Mouse (Mus musculus) midbrain, embryonic 11.5 days (tissue): ENCODE data around the gene Hmgb1. TPM values are rescaled to one million over a fixed set of nuclear protein-coding genes. Genes with fewer than 3 reads are reported as not detected.

ENCODE experiments used
- ATAC-seq: fragments of 200-750 bp; cut with Nextera tagmentation; 2 replicates; pipeline ENCODE4 v1.8.0; 2017; ENCODE audit warnings: moderate TSS enrichment, moderate library complexity; ENCODE audit not compliant: low FRiP score
- DNase-seq: peaks from one replicate; pipeline ENCODE4 v3.0.0; 2015; ENCODE audit warnings: low spot score; ENCODE audit errors: missing footprints
- H3K27ac ChIP-seq: fragments of 300-500 bp; sonication (generic); 2 replicates; pipeline ENCODE4 v1.5.1; 2014; ENCODE audit warnings: low read depth, low read length
- H3K27me3 ChIP-seq: fragments of 300-500 bp; sonication (generic); 2 replicates; pipeline ENCODE4 v1.6.1; 2014; ENCODE audit warnings: mild to moderate bottlenecking, low read length, moderate library complexity, mixed read lengths; ENCODE audit not compliant: control insufficient read depth, insufficient read depth
- H3K36me3 ChIP-seq: fragments of 300-500 bp; sonication (generic); 2 replicates; pipeline ENCODE4 v1.6.1; 2014; ENCODE audit warnings: mild to moderate bottlenecking, low read length, moderate library complexity, mixed read lengths; ENCODE audit not compliant: control insufficient read depth, insufficient read depth
- H3K4me1 ChIP-seq: fragments of 300-500 bp; sonication (generic); 2 replicates; pipeline ENCODE4 v1.6.1; 2014; ENCODE audit warnings: low read length; ENCODE audit not compliant: control insufficient read depth, insufficient read depth
- H3K4me2 ChIP-seq: fragments of 300-500 bp; sonication (generic); 2 replicates; pipeline ENCODE4 v1.6.1; 2014; ENCODE audit warnings: mild to moderate bottlenecking, moderate library complexity
- H3K4me3 ChIP-seq: fragments of 300-500 bp; sonication (generic); 2 replicates; pipeline ENCODE4 v1.5.1; 2014; ENCODE audit warnings: low read depth, low read length
- H3K9ac ChIP-seq: fragments of 300-500 bp; sonication (generic); 2 replicates; pipeline ENCODE4 v1.6.1; 2014; ENCODE audit warnings: low read length
- H3K9me3 ChIP-seq: fragments of 300-500 bp; sonication (generic); 2 replicates; pipeline ENCODE4 v1.6.1; 2016; ENCODE audit warnings: low read length; ENCODE audit not compliant: control insufficient read depth
- whole genome bisulfite sequencing: fragments of 180-500 bp; shearing (Covaris S2); extraction: QIAGEN DNeasy Blood & Tissue Kit; methylation state at CpG from one replicate; pipeline ENCODE4 v1.1.7; 2014; 5-methylcytosine and 5-hydroxymethylcytosine counted together
- polyA plus RNA-seq: library from polyadenylated mRNA; unstranded; fragments of >200 nt; fragmentation: Nextera tagmentation; extraction: Ambion mirVana; gene quantifications from 2 replicates; pipeline ENCODE4 v1.2.1, GENCODE M21; 2014

The Hmgb1 gene
- polyA plus RNA-seq, 1 experiment from 2014 or later, result 1,979 TPM

GRCm38 (mm10) chr5:149212806-149213205 is 28.5 kb upstream of the Hmgb1 start:
- Histone ChIP-seq H3K27ac (no peak overlapping the region), H3K9ac (no peak overlapping the region), H3K27me3 (no peaks in the 10 kb centered on the region), H3K36me3 (peaks cover 24% of the 10 kb centered on the region), H3K4me3 (no peak overlapping the region), H3K4me1 (peaks cover 14% of the 10 kb centered on the region), H3K9me3 (no peaks in the 10 kb centered on the region), H3K4me2 (no peak overlapping the region)
- peak; percentile 45 for DNase-seq
- ATAC-seq, result no peak
- WGBS, result 81% methylated on average over 4 of the region's 4 CpGs

GRCm38 (mm10) chr5:149211041-149211440 is 26.8 kb upstream of the Hmgb1 start:
- H3K27me3 ChIP-seq, result no peaks in the 10 kb centered on the region
- no peak overlapping the region for H3K27ac ChIP-seq
- H3K36me3 ChIP-seq, result peaks cover 24% of the 10 kb centered on the region
- no peaks in the 10 kb centered on the region for H3K9me3 ChIP-seq
- peaks cover 19% of the 10 kb centered on the region for H3K4me1 ChIP-seq
- H3K4me3 ChIP-seq, result no peak overlapping the region
- 73% methylated on average over 4 of the region's 4 CpGs for WGBS
- H3K4me2 ChIP-seq, result no peak overlapping the region
- ATAC-seq (no peak), DNase-seq (no peak)
- H3K9ac ChIP-seq, result no peak overlapping the region

DNA sequence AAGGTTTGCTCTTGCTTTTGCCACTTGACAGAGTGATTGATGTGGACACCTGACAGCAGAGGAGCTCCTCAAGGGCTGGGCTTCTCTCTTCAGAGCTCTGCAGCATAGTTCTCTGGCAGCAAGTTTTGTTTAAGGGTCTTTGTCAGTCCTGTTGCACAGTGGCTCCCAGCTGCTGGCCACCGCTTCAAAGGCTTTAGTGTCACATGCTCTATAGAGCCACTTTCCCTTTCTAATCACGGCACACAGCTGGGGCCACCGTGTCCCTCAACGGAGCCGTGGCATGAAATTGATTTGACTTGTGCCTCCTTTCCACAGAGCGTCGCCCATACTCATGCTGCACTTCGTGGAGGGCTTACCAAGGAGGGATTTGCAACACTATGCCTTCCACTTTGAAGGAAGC is 25.0 kb upstream of the Hmgb1 start:
- ATAC-seq (peak; percentile 96), DNase-seq (peak; percentile 97)
- peak overlapping the region; percentile 58 for H3K27ac ChIP-seq

DNA sequence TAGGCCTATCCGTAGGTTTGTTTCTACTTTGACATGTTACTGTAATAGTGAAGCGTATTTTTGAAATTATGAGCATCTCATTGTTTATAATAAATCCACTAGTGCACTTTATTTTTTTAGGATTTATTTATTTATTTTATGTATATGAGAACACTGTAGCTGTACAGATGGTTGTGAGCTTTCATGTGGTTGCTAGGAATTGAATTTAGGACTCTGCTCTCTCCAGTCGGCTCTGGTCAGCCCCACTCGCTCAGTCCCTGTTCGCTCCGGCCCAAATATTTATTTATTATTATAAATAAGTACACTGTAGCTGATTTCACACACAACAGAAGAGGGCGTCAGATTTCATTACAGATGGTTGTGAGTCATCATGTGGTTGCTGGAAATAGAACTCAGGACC is 24.5 kb upstream of the Hmgb1 start:
- no peak overlapping the region for H3K4me2 ChIP-seq
- no peak overlapping the region for H3K9ac ChIP-seq
- WGBS, result 68% methylated on average over 7 of the region's 7 CpGs
- H3K36me3 ChIP-seq, result peaks cover 26% of the 10 kb centered on the region
- no peak for DNase-seq
- H3K27me3 ChIP-seq, result no peaks in the 10 kb centered on the region
- H3K4me1 ChIP-seq, result peaks cover 19% of the 10 kb centered on the region
- peak overlapping the region; percentile 58 for H3K27ac ChIP-seq
- ATAC-seq, result peak; percentile 22; the same call in 1 of the 2 replicates
- H3K9me3 ChIP-seq, result no peaks in the 10 kb centered on the region
- H3K4me3 ChIP-seq, result no peak overlapping the region

More for the DNA sequence above, 25.0 kb upstream of the Hmgb1 start:
- Histone ChIP-seq H3K36me3 (peaks cover 23% of the 10 kb centered on the region), H3K9me3 (no peaks in the 10 kb centered on the region), H3K4me2 (no peak overlapping the region), H3K9ac (no peak overlapping the region), H3K27me3 (no peaks in the 10 kb centered on the region), H3K4me1 (peaks cover 19% of the 10 kb centered on the region), H3K4me3 (no peak overlapping the region)
- 22% methylated on average over 8 of the region's 8 CpGs for WGBS

- no peak for ATAC-seq
- WGBS, result 71% methylated on average over 6 of the region's 6 CpGs
Observed at GRCm38 (mm10) chr5:149207661-149208060, 23.4 kb upstream of the Hmgb1 start.

GRCm38 (mm10) chr5:149206286-149206685 is 22.0 kb upstream of the Hmgb1 start:
- Histone ChIP-seq H3K36me3 (peaks cover 29% of the 10 kb centered on the region), H3K9me3 (no peaks in the 10 kb centered on the region), H3K4me2 (no peak overlapping the region), H3K9ac (no peak overlapping the region), H3K4me3 (no peak overlapping the region), H3K27me3 (no peaks in the 10 kb centered on the region), H3K4me1 (peaks cover 19% of the 10 kb centered on the region), H3K27ac (no peak overlapping the region)
- DNase-seq, result no peak
- 94% methylated on average over 5 of the region's 5 CpGs for WGBS
- ATAC-seq, result no peak

More at GRCm38 (mm10) chr5:149207661-149208060, 23.4 kb upstream of the Hmgb1 start:
- H3K4me1 ChIP-seq, result peaks cover 19% of the 10 kb centered on the region
- peaks cover 22% of the 10 kb centered on the region for H3K36me3 ChIP-seq
- H3K9me3 ChIP-seq, result no peaks in the 10 kb centered on the region
- no peak for DNase-seq
- no peak overlapping the region for H3K4me3 ChIP-seq
- H3K4me2 ChIP-seq, result no peak overlapping the region
- H3K27me3 ChIP-seq, result no peaks in the 10 kb centered on the region
- peak overlapping the region; percentile 37; the same call in 1 of the 2 replicates for H3K27ac ChIP-seq
- no peak overlapping the region for H3K9ac ChIP-seq

DNA sequence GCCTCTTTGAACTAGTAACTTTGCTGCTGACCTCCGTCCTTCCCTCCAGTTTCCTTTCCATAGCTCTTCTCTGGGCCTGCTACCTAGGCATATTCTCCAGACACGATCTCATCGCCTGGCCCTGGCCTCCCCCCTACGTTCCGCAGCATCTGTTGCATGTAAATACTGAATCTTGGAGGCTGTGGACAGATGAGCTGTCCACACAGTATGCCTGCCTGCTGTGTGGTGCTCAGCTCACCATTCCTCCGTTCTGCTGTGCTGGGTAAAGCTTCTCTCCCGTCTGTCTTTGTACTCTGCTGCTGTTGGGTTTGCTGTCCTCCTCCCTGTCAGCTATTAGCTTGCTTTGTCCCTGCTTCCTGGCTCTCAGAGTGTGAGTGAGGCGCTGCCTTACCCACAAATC is 21.0 kb upstream of the Hmgb1 start:
- Histone ChIP-seq H3K27me3 (no peaks in the 10 kb centered on the region), H3K4me1 (peaks cover 16% of the 10 kb centered on the region), H3K36me3 (peaks cover 25% of the 10 kb centered on the region), H3K27ac (no peak overlapping the region), H3K4me2 (no peak overlapping the region), H3K9ac (0 out of 2 replicates have a peak overlapping the region, but pooled peaks have one; percentile 12), H3K4me3 (no peak overlapping the region), H3K9me3 (no peaks in the 10 kb centered on the region)
- no peak for DNase-seq
- ATAC-seq, result no peak
- WGBS, result 84% methylated on average over 8 of the region's 8 CpGs

- WGBS, result 92% methylated on average over 7 of the region's 7 CpGs
- no peak overlapping the region for H3K4me2 ChIP-seq
- ATAC-seq (no peak), DNase-seq (no peak)
- no peak overlapping the region for H3K4me3 ChIP-seq
- H3K9me3 ChIP-seq, result no peaks in the 10 kb centered on the region
- H3K4me1 ChIP-seq, result peaks cover 14% of the 10 kb centered on the region
- H3K36me3 ChIP-seq, result peaks cover 24% of the 10 kb centered on the region
- H3K27ac ChIP-seq, result no peak overlapping the region
- H3K27me3 ChIP-seq, result no peaks in the 10 kb centered on the region
- H3K9ac ChIP-seq, result no peak overlapping the region
Observed at GRCm38 (mm10) chr5:149204822-149205221, 20.5 kb upstream of the Hmgb1 start.

GRCm38 (mm10) chr5:149203796-149204375 is 19.6 kb upstream of the Hmgb1 start:
- ATAC-seq, result no peak
- WGBS, result 95% methylated on average over 4 of the region's 4 CpGs
- Histone ChIP-seq H3K4me1 (peaks cover 13% of the 10 kb centered on the region), H3K4me3 (no peak overlapping the region), H3K4me2 (no peak overlapping the region), H3K9ac (no peak overlapping the region; the same call in 1 of the 2 replicates), H3K36me3 (peaks cover 29% of the 10 kb centered on the region), H3K9me3 (no peaks in the 10 kb centered on the region), H3K27me3 (no peaks in the 10 kb centered on the region), H3K27ac (no peak overlapping the region)
- DNase-seq, result no peak
